Mouse (Mus musculus) CH12.LX (cell line): ENCODE results near the gene Ccl27a.

Source experiments
- CHD1 ChIP-seq: IDR thresholded peaks from 2 replicates; pipeline ENCODE4 v1.6.1; 2012; ENCODE audit warnings: low read depth, low read length, improper control_type of control experiment, inconsistent platforms
- CHD2 ChIP-seq: IDR thresholded peaks from 2 replicates; pipeline ENCODE4 v1.6.1; 2011; ENCODE audit warnings: low read length, improper control_type of control experiment
- CTCF ChIP-seq, 2 experiments: IDR thresholded peaks in 1 of 2; conservative IDR thresholded peaks in 1 of 2; 2 replicates each; pipeline ENCODE4 v1.5.1; 2011 to 2012; ENCODE audit warnings: low read depth in 2 of 2, low read length in 2 of 2, improper control_type of control experiment in 1 of 2, inconsistent platforms in 1 of 2, mild to moderate bottlenecking in 1 of 2, moderate library complexity in 1 of 2
- ELF1 ChIP-seq: IDR thresholded peaks from 2 replicates; pipeline ENCODE4 v1.6.1; 2014; ENCODE audit warnings: low read depth, mild to moderate bottlenecking, inconsistent platforms, low read length, improper control_type of control experiment
- EP300 ChIP-seq: IDR thresholded peaks from 2 replicates; pipeline ENCODE4 v1.6.1; 2011; ENCODE audit warnings: low read length, improper control_type of control experiment
- ETS1 ChIP-seq: conservative IDR thresholded peaks from 2 replicates; pipeline ENCODE4 v1.6.1; 2012; ENCODE audit warnings: low read depth, mild to moderate bottlenecking, inconsistent platforms, low read length, improper control_type of control experiment, moderate library complexity
- MAFK ChIP-seq: IDR thresholded peaks from 2 replicates; pipeline ENCODE4 v1.6.1; 2011; ENCODE audit warnings: low read length, improper control_type of control experiment; ENCODE audit not compliant: insufficient replicate concordance
- MAZ ChIP-seq: IDR thresholded peaks from 2 replicates; pipeline ENCODE4 v1.6.1; 2012; ENCODE audit warnings: low read depth, mild to moderate bottlenecking, inconsistent platforms, low read length, improper control_type of control experiment, moderate library complexity
- MEF2A ChIP-seq: IDR thresholded peaks from 2 replicates; pipeline ENCODE4 v1.6.1; 2014; ENCODE audit warnings: low read depth, mild to moderate bottlenecking, inconsistent platforms, low read length, improper control_type of control experiment, borderline replicate concordance
- MYC ChIP-seq: IDR thresholded peaks from 2 replicates; pipeline ENCODE4 v1.6.1; 2011; ENCODE audit warnings: low read depth, mild to moderate bottlenecking, improper control_type of control experiment, low read length
- POLR2A ChIP-seq: IDR thresholded peaks from 2 replicates; pipeline ENCODE4 v1.6.1; 2011; ENCODE audit warnings: low read depth, mild to moderate bottlenecking, improper control_type of control experiment, low read length
- UBTF ChIP-seq: IDR thresholded peaks from 2 replicates; pipeline ENCODE4 v1.6.1; 2012; ENCODE audit warnings: low read depth, mild to moderate bottlenecking, inconsistent platforms, low read length, improper control_type of control experiment, moderate library complexity
- USF2 ChIP-seq: conservative IDR thresholded peaks from 2 replicates; pipeline ENCODE4 v1.6.1; 2011; ENCODE audit warnings: low read depth, low read length, improper control_type of control experiment
- ZC3H11A ChIP-seq: IDR thresholded peaks from 2 replicates; pipeline ENCODE4 v1.6.1; 2012; ENCODE audit warnings: low read depth, mild to moderate bottlenecking, inconsistent platforms, low read length, improper control_type of control experiment

- no peak for TF ChIP-seq EP300
- TF ChIP-seq ZC3H11A, result no peak
- TF ChIP-seq MYC, result no peak
- no peak for TF ChIP-seq MAZ
- no peak for TF ChIP-seq CTCF (conservative IDR thresholded peaks at IDR 0.05 in 1 of 2, IDR thresholded peaks at IDR 0.05 in 1 of 2; ENCODE audit: low read depth in 2 of 2, low read length in 2 of 2)
- no peak for TF ChIP-seq MEF2A
- TF ChIP-seq MAFK, result no peak
- TF ChIP-seq POLR2A, result no peak
- no peak for TF ChIP-seq UBTF
- no peak for TF ChIP-seq ELF1
- no peak for TF ChIP-seq CHD1
- TF ChIP-seq ETS1, result no peak
- no peak for TF ChIP-seq USF2
- TF ChIP-seq CHD2, result no peak
Observed at GRCm38 (mm10) chr4:41726826-41727621, 47.0 kb downstream of the Ccl27a start.
